Mouse (Mus musculus): ENCODE results near the gene Loxl3. TPM values are rescaled to one million over a fixed set of nuclear protein-coding genes. Genes with fewer than 3 reads are reported as not detected.
A peak's percentile ranks its signal among the peaks of the same experiment; 100 is the strongest.

Loxl3 gene
- total and polyA plus RNA-seq, 2 experiments from 2014 or later = 4.3 to 9.8 TPM

GRCm38 (mm10) chr6:83101688-83102556 is 67.9 kb downstream of the Loxl3 start:
- Histone ChIP-seq H3K27me3 (ENCODE audit: control insufficient read depth, insufficient read depth, low read length) (no peaks in the 10 kb centered on the region), H3K4me1 (ENCODE audit: control insufficient read depth, insufficient read depth) (0 out of 2 replicates have a peak, but pooled peaks cover 10% of the 10 kb centered on the region), H3K4me2 (ENCODE audit: low read depth, low read length) (peak overlapping the region; percentile 97), H3K9me3 (replicated peaks; ENCODE audit: control insufficient read depth, low read length) (no peaks in the 10 kb centered on the region), H3K9ac (replicated peaks; ENCODE audit: low read depth, low read length) (peak overlapping the region; percentile 75), H3K4me3 (ENCODE audit: low read depth, low read length) (peak overlapping the region; percentile 72), H3K27ac (ENCODE audit: low read depth) (peak overlapping the region; percentile 85), H3K36me3 (replicated peaks; ENCODE audit: control insufficient read depth, insufficient read depth, low read length) (peaks cover 8% of the 10 kb centered on the region)
- TF ChIP-seq EP300 (IDR thresholded peaks at IDR 0.05; ENCODE audit: low read depth) (no peak), CTCF (IDR thresholded peaks at IDR 0.05; ENCODE audit: low read depth) (peak; percentile 56)
- peak; percentile 55 for DNase-seq (ENCODE audit: low spot score)
- peak; percentile 84 for ATAC-seq (ENCODE audit: insufficient read depth, low read depth)
- under 1% methylated on average over 60 of the region's 74 CpGs for WGBS

MicroRNAs encoded within 50 kb of the gene (microRNA counts, 519-probe panel; counts per million panel counts)
- not detected for microRNA mmu-miR-3470a+mmu-miR-3470b

Small RNAs within 50 kb of the gene (microRNA-seq; reads per million reads assigned to microRNA genes)
- not detected for gene Mir3470a
- gene Mir7040 = not detected

Other genes with a start within 250 kb of the Loxl3 start
- not detected in 2 replicates for gene Sema4f, start 94.4 kb upstream of the Loxl3 start, total RNA-seq (2014; rRNA removed; ENCODE audit: low replicate concordance)
- 0.04 TPM in 1 of 2 replicates, not detected in the other for gene Sema4f, start 94.4 kb upstream of the Loxl3 start, polyA plus RNA-seq (2015; fragmentation: Nextera tagmentation; extraction: Ambion mirVana)
- 0.39 TPM in 1 of 2 replicates, not detected in the other for gene M1ap, start 87.3 kb upstream of the Loxl3 start, total RNA-seq (2014; rRNA removed; ENCODE audit: low replicate concordance)
- gene M1ap, start 87.3 kb upstream of the Loxl3 start, polyA plus RNA-seq (2015; fragmentation: Nextera tagmentation; extraction: Ambion mirVana) = 0.59 and 0.75 TPM in 2 replicates
- 9.2 and 11.5 TPM in 2 replicates for gene Dok1, start 702 bp upstream of the Loxl3 start, total RNA-seq (2014; rRNA removed; ENCODE audit: low replicate concordance)
- gene Dok1, start 702 bp upstream of the Loxl3 start, polyA plus RNA-seq (2015; fragmentation: Nextera tagmentation; extraction: Ambion mirVana) = 6.1 and 6.3 TPM in 2 replicates
- gene Aup1, start 20.3 kb downstream of the Loxl3 start, total RNA-seq (2014; rRNA removed; ENCODE audit: low replicate concordance) = 156 and 219 TPM in 2 replicates
- gene Aup1, start 20.3 kb downstream of the Loxl3 start, polyA plus RNA-seq (2015; fragmentation: Nextera tagmentation; extraction: Ambion mirVana) = 104 and 108 TPM in 2 replicates
- 46.3 and 50.3 TPM in 2 replicates for gene Htra2, start 21.1 kb downstream of the Loxl3 start, total RNA-seq (2014; rRNA removed; ENCODE audit: low replicate concordance)
- 55.4 and 61.9 TPM in 2 replicates for gene Htra2, start 21.1 kb downstream of the Loxl3 start, polyA plus RNA-seq (2015; fragmentation: Nextera tagmentation; extraction: Ambion mirVana)
- gene Dqx1, start 23.7 kb downstream of the Loxl3 start, total RNA-seq (2014; rRNA removed; ENCODE audit: low replicate concordance) = not detected in 2 replicates
- gene Dqx1, start 23.7 kb downstream of the Loxl3 start, polyA plus RNA-seq (2015; fragmentation: Nextera tagmentation; extraction: Ambion mirVana) = 0.08 and 0.32 TPM in 2 replicates
- gene Tlx2, start 36.1 kb downstream of the Loxl3 start, total RNA-seq (2014; rRNA removed; ENCODE audit: low replicate concordance) = not detected in 2 replicates
- gene Tlx2, start 36.1 kb downstream of the Loxl3 start, polyA plus RNA-seq (2015; fragmentation: Nextera tagmentation; extraction: Ambion mirVana) = not detected in 2 replicates
- gene Pcgf1, start 43.7 kb downstream of the Loxl3 start, total RNA-seq (2014; rRNA removed; ENCODE audit: low replicate concordance) = 12.1 and 14.8 TPM in 2 replicates
- gene Pcgf1, start 43.7 kb downstream of the Loxl3 start, polyA plus RNA-seq (2015; fragmentation: Nextera tagmentation; extraction: Ambion mirVana) = 13.2 and 14.7 TPM in 2 replicates
- gene Lbx2, start 52.2 kb downstream of the Loxl3 start, total RNA-seq (2014; rRNA removed; ENCODE audit: low replicate concordance) = not detected in 2 replicates
- gene Lbx2, start 52.2 kb downstream of the Loxl3 start, polyA plus RNA-seq (2015; fragmentation: Nextera tagmentation; extraction: Ambion mirVana) = 0.59 and 0.64 TPM in 2 replicates
- gene Ccdc142, start 67.4 kb downstream of the Loxl3 start, total RNA-seq (2014; rRNA removed; ENCODE audit: low replicate concordance) = 0.11 and 0.97 TPM in 2 replicates
- gene Ccdc142, start 67.4 kb downstream of the Loxl3 start, polyA plus RNA-seq (2015; fragmentation: Nextera tagmentation; extraction: Ambion mirVana) = 1.1 and 1.6 TPM in 2 replicates
- 2.4 and 3.4 TPM in 2 replicates for gene Gm42688, start 67.4 kb downstream of the Loxl3 start, total RNA-seq (2014; rRNA removed; ENCODE audit: low replicate concordance)
- 1.1 and 1.4 TPM in 2 replicates for gene Gm42688, start 67.4 kb downstream of the Loxl3 start, polyA plus RNA-seq (2015; fragmentation: Nextera tagmentation; extraction: Ambion mirVana)
- gene Mrpl53, start 74.9 kb downstream of the Loxl3 start, total RNA-seq (2014; rRNA removed; ENCODE audit: low replicate concordance) = 87.9 and 156 TPM in 2 replicates
- gene Mrpl53, start 74.9 kb downstream of the Loxl3 start, polyA plus RNA-seq (2015; fragmentation: Nextera tagmentation; extraction: Ambion mirVana) = 242 and 247 TPM in 2 replicates
- 27.5 and 28.1 TPM in 2 replicates for gene Mogs, start 81.3 kb downstream of the Loxl3 start, total RNA-seq (2014; rRNA removed; ENCODE audit: low replicate concordance)
- gene Mogs, start 81.3 kb downstream of the Loxl3 start, polyA plus RNA-seq (2015; fragmentation: Nextera tagmentation; extraction: Ambion mirVana) = 7.9 and 9.4 TPM in 2 replicates
- gene Wbp1, start 87.4 kb downstream of the Loxl3 start, total RNA-seq (2014; rRNA removed; ENCODE audit: low replicate concordance) = 151 and 186 TPM in 2 replicates
- gene Wbp1, start 87.4 kb downstream of the Loxl3 start, polyA plus RNA-seq (2015; fragmentation: Nextera tagmentation; extraction: Ambion mirVana) = 97.5 and 98.1 TPM in 2 replicates
- 8.9 and 11.6 TPM in 2 replicates for gene Ino80b, start 91.3 kb downstream of the Loxl3 start, total RNA-seq (2014; rRNA removed; ENCODE audit: low replicate concordance)
- gene Ino80b, start 91.3 kb downstream of the Loxl3 start, polyA plus RNA-seq (2015; fragmentation: Nextera tagmentation; extraction: Ambion mirVana) = 5.5 and 6.8 TPM in 2 replicates
- 40.0 and 45.9 TPM in 2 replicates for gene Rtkn, start 101.3 kb downstream of the Loxl3 start, total RNA-seq (2014; rRNA removed; ENCODE audit: low replicate concordance)
- 12.5 and 13.0 TPM in 2 replicates for gene Rtkn, start 101.3 kb downstream of the Loxl3 start, polyA plus RNA-seq (2015; fragmentation: Nextera tagmentation; extraction: Ambion mirVana)
- 1.4 and 5.5 TPM in 2 replicates for gene Wdr54, start 122.2 kb downstream of the Loxl3 start, total RNA-seq (2014; rRNA removed; ENCODE audit: low replicate concordance)
- 0.96 and 1.1 TPM in 2 replicates for gene Wdr54, start 122.2 kb downstream of the Loxl3 start, polyA plus RNA-seq (2015; fragmentation: Nextera tagmentation; extraction: Ambion mirVana)
- 2.0 TPM in 1 of 2 replicates, not detected in the other for gene 1700003E16Rik, start 122.2 kb downstream of the Loxl3 start, total RNA-seq (2014; rRNA removed; ENCODE audit: low replicate concordance)
- gene 1700003E16Rik, start 122.2 kb downstream of the Loxl3 start, polyA plus RNA-seq (2015; fragmentation: Nextera tagmentation; extraction: Ambion mirVana) = 0.20 and 0.45 TPM in 2 replicates
- gene Dctn1, start 131.7 kb downstream of the Loxl3 start, total RNA-seq (2014; rRNA removed; ENCODE audit: low replicate concordance) = 45.9 and 47.7 TPM in 2 replicates
- 48.9 and 50.8 TPM in 2 replicates for gene Dctn1, start 131.7 kb downstream of the Loxl3 start, polyA plus RNA-seq (2015; fragmentation: Nextera tagmentation; extraction: Ambion mirVana)
- gene Slc4a5, start 185.7 kb downstream of the Loxl3 start, total RNA-seq (2014; rRNA removed; ENCODE audit: low replicate concordance) = not detected in 2 replicates
- gene Slc4a5, start 185.7 kb downstream of the Loxl3 start, polyA plus RNA-seq (2015; fragmentation: Nextera tagmentation; extraction: Ambion mirVana) = 0.03 TPM in 1 of 2 replicates, not detected in the other